Mouse (Mus musculus): ENCODE measurements at regions not wholly inside any gene's neighbourhood (a gene's known extent, or its start where the extent isn't known, plus 50 kb on each side); places are given as distances from the start of the nearest gene placed in this dataset.

GRCm38 (mm10) chr13:83738528-83738981 is 234.7 kb downstream of the Mef2c start:
- Histone ChIP-seq H3K27me3 (replicated peaks) (peaks cover 51% of the 10 kb centered on the region), H3K9ac (no peak overlapping the region), H3K36me3 (no peaks in the 10 kb centered on the region), H3K4me1 (replicated peaks) (peaks cover 15% of the 10 kb centered on the region), H3K4me2 (peak overlapping the region; percentile 52), H3K9me3 (replicated peaks) (no peaks in the 10 kb centered on the region), H3K27ac (ENCODE audit: poor library complexity, severe bottlenecking) (no peak overlapping the region), H3K4me3 (peak overlapping the region; percentile 29)
- ATAC-seq (ENCODE audit: insufficient number of reproducible peaks, low FRiP score) = no peak
- 6% methylated on average over 12 of the region's 12 CpGs for whole genome bisulfite sequencing

- H3K4me3 ChIP-seq = peak overlapping the region; percentile 30
These were observed 235.3 kb downstream of the Mef2c start for GRCm38 (mm10) chr13:83739131-83739530.

GRCm38 (mm10) chr13:83739541-83740061 is 235.8 kb downstream of the Mef2c start:
- ATAC-seq (ENCODE audit: insufficient number of reproducible peaks, low FRiP score) = no peak
- H3K27me3 ChIP-seq (replicated peaks) = peaks cover 45% of the 10 kb centered on the region
- H3K36me3 ChIP-seq = no peaks in the 10 kb centered on the region
- H3K4me3 ChIP-seq = peak overlapping the region; percentile 30
- peak overlapping the region; percentile 56 for H3K4me2 ChIP-seq
- H3K4me1 ChIP-seq (replicated peaks) = peaks cover 14% of the 10 kb centered on the region
- no peaks in the 10 kb centered on the region for H3K9me3 ChIP-seq (replicated peaks)
- H3K9ac ChIP-seq = no peak overlapping the region; the same call in 1 of the 2 replicates
- H3K27ac ChIP-seq (ENCODE audit: poor library complexity, severe bottlenecking) = no peak overlapping the region
- 7% methylated on average over 15 of the region's 15 CpGs for WGBS

More at GRCm38 (mm10) chr13:83739131-83739530, 235.3 kb downstream of the Mef2c start:
- Histone ChIP-seq H3K27ac (ENCODE audit: poor library complexity, severe bottlenecking) (no peak overlapping the region), H3K27me3 (replicated peaks) (peaks cover 45% of the 10 kb centered on the region), H3K4me2 (peak overlapping the region; percentile 56), H3K36me3 (no peaks in the 10 kb centered on the region), H3K4me1 (replicated peaks) (peaks cover 14% of the 10 kb centered on the region), H3K9me3 (replicated peaks) (no peaks in the 10 kb centered on the region), H3K9ac (no peak overlapping the region; the same call in 1 of the 2 replicates)
- 21% methylated on average over 3 of the region's 3 CpGs for WGBS
- no peak for ATAC-seq (ENCODE audit: insufficient number of reproducible peaks, low FRiP score)

- Histone ChIP-seq H3K4me3 (no peak overlapping the region), H3K27ac (ENCODE audit: poor library complexity, severe bottlenecking) (no peak overlapping the region), H3K9ac (no peak overlapping the region), H3K36me3 (no peaks in the 10 kb centered on the region), H3K4me1 (replicated peaks) (peaks cover 14% of the 10 kb centered on the region), H3K4me2 (no peak overlapping the region), H3K9me3 (replicated peaks) (no peaks in the 10 kb centered on the region), H3K27me3 (replicated peaks) (peaks cover 48% of the 10 kb centered on the region)
- WGBS = 44% methylated on average over 2 of the region's 2 CpGs
- no peak for ATAC-seq (ENCODE audit: insufficient number of reproducible peaks, low FRiP score)
These were observed 236.3 kb downstream of the Mef2c start for GRCm38 (mm10) chr13:83740101-83740500.

GRCm38 (mm10) chr13:83740771-83741170 is 236.9 kb downstream of the Mef2c start:
- no peak overlapping the region for H3K27ac ChIP-seq (ENCODE audit: poor library complexity, severe bottlenecking)
- H3K9ac ChIP-seq = no peak overlapping the region
- H3K4me2 ChIP-seq = no peak overlapping the region
- peaks cover 49% of the 10 kb centered on the region for H3K27me3 ChIP-seq (replicated peaks)
- no peaks in the 10 kb centered on the region for H3K36me3 ChIP-seq
- WGBS = 46% methylated on average over 4 of the region's 4 CpGs
- H3K4me3 ChIP-seq = no peak overlapping the region
- H3K4me1 ChIP-seq (replicated peaks) = peaks cover 14% of the 10 kb centered on the region
- no peaks in the 10 kb centered on the region for H3K9me3 ChIP-seq (replicated peaks)
- ATAC-seq (ENCODE audit: insufficient number of reproducible peaks, low FRiP score) = no peak

GRCm38 (mm10) chr13:83741591-83742021 is 237.8 kb downstream of the Mef2c start:
- H3K9me3 ChIP-seq (replicated peaks) = no peaks in the 10 kb centered on the region
- no peak overlapping the region for H3K4me2 ChIP-seq
- H3K27me3 ChIP-seq (replicated peaks) = peaks cover 50% of the 10 kb centered on the region
- no peaks in the 10 kb centered on the region for H3K36me3 ChIP-seq
- WGBS = 55% methylated on average over 7 of the region's 7 CpGs
- H3K9ac ChIP-seq = no peak overlapping the region
- no peak for ATAC-seq (ENCODE audit: insufficient number of reproducible peaks, low FRiP score)
- no peak overlapping the region for H3K4me3 ChIP-seq
- no peak overlapping the region for H3K27ac ChIP-seq (ENCODE audit: poor library complexity, severe bottlenecking)
- peaks cover 14% of the 10 kb centered on the region for H3K4me1 ChIP-seq (replicated peaks)

GRCm38 (mm10) chr13:83742102-83742501 is 238.3 kb downstream of the Mef2c start:
- no peak for ATAC-seq (ENCODE audit: insufficient number of reproducible peaks, low FRiP score)
- WGBS = 70% methylated on average over 2 of the region's 2 CpGs
- peaks cover 48% of the 10 kb centered on the region for H3K27me3 ChIP-seq (replicated peaks)

GRCm38 (mm10) chr13:83742546-83742945 is 238.7 kb downstream of the Mef2c start:
- no peaks in the 10 kb centered on the region for H3K36me3 ChIP-seq
- peaks cover 44% of the 10 kb centered on the region for H3K27me3 ChIP-seq (replicated peaks)
- no peak for ATAC-seq (ENCODE audit: insufficient number of reproducible peaks, low FRiP score)
- H3K4me2 ChIP-seq = no peak overlapping the region
- 74% methylated on average over 3 of the region's 3 CpGs for WGBS
- peaks cover 10% of the 10 kb centered on the region for H3K4me1 ChIP-seq (replicated peaks)
- no peak overlapping the region for H3K27ac ChIP-seq (ENCODE audit: poor library complexity, severe bottlenecking)
- no peak overlapping the region for H3K4me3 ChIP-seq
- H3K9ac ChIP-seq = no peak overlapping the region
- no peaks in the 10 kb centered on the region for H3K9me3 ChIP-seq (replicated peaks)

More at GRCm38 (mm10) chr13:83742102-83742501, 238.3 kb downstream of the Mef2c start:
- H3K27ac ChIP-seq (ENCODE audit: poor library complexity, severe bottlenecking) = no peak overlapping the region
- H3K36me3 ChIP-seq = no peaks in the 10 kb centered on the region
- H3K4me3 ChIP-seq = no peak overlapping the region
- H3K9me3 ChIP-seq (replicated peaks) = no peaks in the 10 kb centered on the region
- H3K4me2 ChIP-seq = no peak overlapping the region
- no peak overlapping the region for H3K9ac ChIP-seq
- H3K4me1 ChIP-seq (replicated peaks) = peaks cover 14% of the 10 kb centered on the region

GRCm38 (mm10) chr13:83743381-83743780 is 239.5 kb downstream of the Mef2c start:
- H3K36me3 ChIP-seq = no peaks in the 10 kb centered on the region
- H3K27ac ChIP-seq (ENCODE audit: poor library complexity, severe bottlenecking) = no peak overlapping the region
- no peaks in the 10 kb centered on the region for H3K9me3 ChIP-seq (replicated peaks)
- no peak for ATAC-seq (ENCODE audit: insufficient number of reproducible peaks, low FRiP score)
- H3K4me3 ChIP-seq = no peak overlapping the region
- peaks cover 35% of the 10 kb centered on the region for H3K27me3 ChIP-seq (replicated peaks)
- no peak overlapping the region for H3K9ac ChIP-seq
- no peak overlapping the region for H3K4me2 ChIP-seq
- WGBS = 61% methylated on average over 2 of the region's 2 CpGs
- H3K4me1 ChIP-seq (replicated peaks) = peaks cover 5% of the 10 kb centered on the region

GRCm38 (mm10) chr13:83744110-83744752 is 240.4 kb downstream of the Mef2c start:
- no peak for ATAC-seq (ENCODE audit: insufficient number of reproducible peaks, low FRiP score)
- H3K9me3 ChIP-seq (replicated peaks) = no peaks in the 10 kb centered on the region
- 56% methylated on average over 8 of the region's 8 CpGs for WGBS
- H3K4me3 ChIP-seq = peak overlapping the region; percentile 55
- peaks cover 5% of the 10 kb centered on the region for H3K4me1 ChIP-seq (replicated peaks)
- H3K36me3 ChIP-seq = no peaks in the 10 kb centered on the region
- no peak overlapping the region for H3K27ac ChIP-seq (ENCODE audit: poor library complexity, severe bottlenecking)
- peak overlapping the region; percentile 79 for H3K4me2 ChIP-seq
- H3K9ac ChIP-seq = no peak overlapping the region
- H3K27me3 ChIP-seq (replicated peaks) = peaks cover 32% of the 10 kb centered on the region

GRCm38 (mm10) chr13:83744981-83745555 is 241.2 kb downstream of the Mef2c start:
- Histone ChIP-seq H3K9ac (peak overlapping the region; percentile 58), H3K4me2 (peak overlapping the region; percentile 79), H3K9me3 (replicated peaks) (no peaks in the 10 kb centered on the region), H3K4me1 (replicated peaks) (no peaks in the 10 kb centered on the region), H3K27ac (ENCODE audit: poor library complexity, severe bottlenecking) (no peak overlapping the region), H3K27me3 (replicated peaks) (peaks cover 24% of the 10 kb centered on the region), H3K36me3 (no peaks in the 10 kb centered on the region), H3K4me3 (peak overlapping the region; percentile 55)
- ATAC-seq (ENCODE audit: insufficient number of reproducible peaks, low FRiP score) = peak; percentile 87
- WGBS = under 1% methylated on average over 38 of the region's 38 CpGs
